Mouse (Mus musculus): Measurements from ENCODE around the gene Papolb.
A peak's percentile ranks its signal among the peaks of the same experiment; 100 is the strongest.

The Papolb gene

GRCm38 (mm10) chr5:142529915-142530314 is at the start of gene Papolb:
Gene Papolb (minus strand): TSS chr5:142530076.
- no peak for DNase-seq (ENCODE audit: low spot score in 2 of 2)

- DNase-seq (ENCODE audit: low spot score in 2 of 2) = no peak
Observed at GRCm38 (mm10) chr5:142578192-142578591, 48.3 kb upstream of the Papolb start.

GRCm38 (mm10) chr5:142576832-142577231 is 47.0 kb upstream of the Papolb start:
- DNase-seq (ENCODE audit: low spot score in 2 of 2) = no peak

- DNase-seq (ENCODE audit: low spot score in 2 of 2) = no peak
Observed at GRCm38 (mm10) chr5:142574323-142575057, 44.6 kb upstream of the Papolb start.

GRCm38 (mm10) chr5:142564606-142565005 is 34.7 kb upstream of the Papolb start:
- DNase-seq (ENCODE audit: low spot score in 2 of 2) = no peak

GRCm38 (mm10) chr5:142560261-142560660 is 30.4 kb upstream of the Papolb start:
- no peak for DNase-seq (ENCODE audit: low spot score in 2 of 2)

GRCm38 (mm10) chr5:142557397-142558067 is 27.7 kb upstream of the Papolb start:
- peak in 1 of 2 experiments; percentile 14 for DNase-seq (ENCODE audit: low spot score in 2 of 2)

GRCm38 (mm10) chr5:142556721-142557120 is 26.8 kb upstream of the Papolb start:
- DNase-seq (ENCODE audit: low spot score in 2 of 2) = no peak

GRCm38 (mm10) chr5:142555866-142556265 is 26.0 kb upstream of the Papolb start:
- DNase-seq (ENCODE audit: low spot score in 2 of 2) = no peak

- DNase-seq (ENCODE audit: low spot score in 2 of 2) = peak; percentile 60 to 66
Observed at GRCm38 (mm10) chr5:142550706-142551652, 21.1 kb upstream of the Papolb start, which contains the start of gene Radil. Gene Radil (minus strand): TSS chr5:142551098.

- DNase-seq (ENCODE audit: low spot score in 2 of 2) = no peak
Observed at GRCm38 (mm10) chr5:142549961-142550705, 20.3 kb upstream of the Papolb start.

GRCm38 (mm10) chr5:142549441-142549840 is 19.6 kb upstream of the Papolb start:
- no peak for DNase-seq (ENCODE audit: low spot score in 2 of 2)

- no peak for DNase-seq (ENCODE audit: low spot score in 2 of 2)
Observed at GRCm38 (mm10) chr5:142547066-142547465, 17.2 kb upstream of the Papolb start.

- no peak for DNase-seq (ENCODE audit: low spot score in 2 of 2)
Observed at GRCm38 (mm10) chr5:142546344-142546743, 16.5 kb upstream of the Papolb start.

GRCm38 (mm10) chr5:142545014-142545795 is 15.3 kb upstream of the Papolb start:
- no peak for DNase-seq (ENCODE audit: low spot score in 2 of 2)

GRCm38 (mm10) chr5:142537286-142537685 is 7.4 kb upstream of the Papolb start:
- no peak for DNase-seq (ENCODE audit: low spot score in 2 of 2)

- no peak for DNase-seq (ENCODE audit: low spot score in 2 of 2)
Observed at GRCm38 (mm10) chr5:142535388-142535787, 5.5 kb upstream of the Papolb start.

GRCm38 (mm10) chr5:142524711-142525464 is 5.0 kb downstream of the Papolb start:
- no peak for DNase-seq (ENCODE audit: low spot score in 2 of 2)

- no peak for DNase-seq (ENCODE audit: low spot score in 2 of 2)
Observed at GRCm38 (mm10) chr5:142521195-142521866, 8.5 kb downstream of the Papolb start.
